10 mouse cellular contexts compared by ENCODE assay signal in genomic region chr4:152006812-152007211, GRCm38 (mm10). TPM values are rescaled to one million over a fixed set of nuclear protein-coding genes. Genes with fewer than 3 reads are reported as not detected.
DNase-seq lines count a peak whose midpoint lies in the region; ATAC-seq and TF ChIP-seq lines count a peak whose summit lies in the region.
"Had no signal": no experiment of that assay in that cellular context is flagged by ENCODE, and none has a peak within 500 bp of the region (broad histone marks: within the 10 kb centered on the region; RNA-seq: fewer than 3 reads in every experiment).

No protein-coding gene starts in this region.

- no peak overlapping the region for H3K4me2 ChIP-seq in kidney, embryonic 16.5 days (replicated peaks; ENCODE audit: low read depth, low read length)
- no peak overlapping the region for H3K4me2 ChIP-seq in stomach, embryonic 14.5 days (replicated peaks; ENCODE audit: low read depth, low read length)
- H3K4me2 ChIP-seq: forebrain, embryonic 13.5 days; midbrain, embryonic 12.5 days had no signal

- peaks cover 3% of the 10 kb centered on the region; the same call in 1 of the 2 replicates for H3K36me3 ChIP-seq in heart, embryonic 10.5 days
- no peaks in the 10 kb centered on the region for H3K36me3 ChIP-seq in kidney, embryonic 16.5 days (ENCODE audit: insufficient read depth, low read length)
- H3K36me3 ChIP-seq in ES-E14 (ENCODE audit: control insufficient read depth, insufficient read depth, low read length, poor library complexity, severe bottlenecking), result peaks cover 9% of the 10 kb centered on the region; the same call in 1 of the 2 replicates
- H3K36me3 ChIP-seq in stomach, embryonic 14.5 days (ENCODE audit: control insufficient read depth, insufficient read depth, low read length), result no peaks in the 10 kb centered on the region
- H3K36me3 ChIP-seq: midbrain, embryonic 12.5 days had no signal

- no peaks in the 10 kb centered on the region for H3K9me3 ChIP-seq in heart, embryonic 10.5 days
- H3K9me3 ChIP-seq in kidney, embryonic 16.5 days (ENCODE audit: low read length), result no peaks in the 10 kb centered on the region
- H3K9me3 ChIP-seq in ES-E14 (ENCODE audit: control insufficient read depth, insufficient read depth, low read depth, low read length), result no peaks in the 10 kb centered on the region
- no peaks in the 10 kb centered on the region for H3K9me3 ChIP-seq in stomach, embryonic 14.5 days (ENCODE audit: control insufficient read depth, low read depth, low read length)
- H3K9me3 ChIP-seq: forebrain, embryonic 13.5 days; midbrain, embryonic 12.5 days had no signal

- H3K27me3 ChIP-seq in heart, embryonic 10.5 days (ENCODE audit: insufficient read depth, poor library complexity, severe bottlenecking), result no peaks in the 10 kb centered on the region
- no peaks in the 10 kb centered on the region for H3K27me3 ChIP-seq in kidney, embryonic 16.5 days (ENCODE audit: insufficient read depth, low read length)
- no peaks in the 10 kb centered on the region for H3K27me3 ChIP-seq in stomach, embryonic 14.5 days (ENCODE audit: control insufficient read depth, insufficient read depth, low read length)

- H3K4me3 ChIP-seq in heart, embryonic 10.5 days, result peak overlapping the region; percentile 96
- H3K4me3 ChIP-seq in kidney, embryonic 16.5 days (ENCODE audit: low read length), result no peak overlapping the region
- no peak overlapping the region for H3K4me3 ChIP-seq in ES-E14 (ENCODE audit: insufficient read depth in 1 of 2, low read depth in 1 of 2, low read length in 2 of 2, poor library complexity in 1 of 2, severe bottlenecking in 1 of 2)
- H3K4me3 ChIP-seq in stomach, embryonic 14.5 days (ENCODE audit: low read depth, low read length), result no peak overlapping the region
- H3K4me3 ChIP-seq: midbrain, embryonic 12.5 days had no signal

- peaks cover 46% of the 10 kb centered on the region for H3K4me1 ChIP-seq in heart, embryonic 10.5 days
- peaks cover 31% of the 10 kb centered on the region for H3K4me1 ChIP-seq in kidney, embryonic 16.5 days (ENCODE audit: insufficient read depth, low read length)
- H3K4me1 ChIP-seq in ES-E14 (ENCODE audit: control insufficient read depth in 2 of 2, insufficient read depth in 2 of 2, low read length in 2 of 2, poor library complexity in 1 of 2), result peaks cover 0 to 17% of the 10 kb centered on the region in 2 experiments; a peak in 3 of 4 replicates
- H3K4me1 ChIP-seq in stomach, embryonic 14.5 days (ENCODE audit: control insufficient read depth, insufficient read depth, low read length), result peaks cover 34% of the 10 kb centered on the region

- 38% methylated on average over 3 of the region's 3 CpGs for WGBS in heart, embryonic 10.5 days
- 48% methylated on average over 3 of the region's 3 CpGs for WGBS in kidney, embryonic 16.5 days
- 41% methylated on average over 3 of the region's 3 CpGs for WGBS in stomach, embryonic 14.5 days

- in situ Hi-C loops in ES-E14 (cut with MboI; ENCODE audit: low sequenced_read_pairs in 2 of 2, unreplicated experiment in 2 of 2), result no loop called here

- no peak overlapping the region for H3K9ac ChIP-seq in kidney, embryonic 16.5 days (replicated peaks; ENCODE audit: low read length)
- H3K9ac ChIP-seq in ES-E14 (ENCODE audit: insufficient read depth, low read depth, low read length, poor library complexity, severe bottlenecking), result no peak overlapping the region
- no peak overlapping the region for H3K9ac ChIP-seq in stomach, embryonic 14.5 days (replicated peaks; ENCODE audit: low read depth, low read length)
- H3K9ac ChIP-seq: forebrain, embryonic 13.5 days; midbrain, embryonic 12.5 days had no signal

- peak overlapping the region; percentile 95 for H3K27ac ChIP-seq in heart, embryonic 10.5 days
- 0 out of 2 replicates have a peak overlapping the region, but pooled peaks have one; percentile 92 for H3K27ac ChIP-seq in kidney, embryonic 16.5 days (ENCODE audit: low read length)
- peak overlapping the region; percentile 16; the same call in 1 of the 2 replicates for H3K27ac ChIP-seq in ES-E14 (ENCODE audit: insufficient read depth, low read depth, low read length, poor library complexity, severe bottlenecking)
- peak overlapping the region; percentile 88; the same call in 1 of the 2 replicates for H3K27ac ChIP-seq in stomach, embryonic 14.5 days (ENCODE audit: low read length)
- H3K27ac ChIP-seq: forebrain, embryonic 13.5 days; midbrain, embryonic 12.5 days had no signal

- ATAC-seq in kidney, embryonic 16.5 days (ENCODE audit: low FRiP score, low TSS enrichment), result no peak
- no peak for ATAC-seq in stomach, embryonic 14.5 days (ENCODE audit: insufficient number of reproducible peaks, insufficient read depth, low FRiP score, low read depth)
- ATAC-seq: forebrain, embryonic 13.5 days had no signal

- DNase-seq in heart, embryonic 10.5 days (ENCODE audit: low spot score), result no peak
- DNase-seq in heart, adult 8-10 months (ENCODE audit: low spot score), result no peak
- no peak for DNase-seq in kidney, adult 8-10 months
- DNase-seq in ES-E14 (ENCODE audit: low read depth, low spot score), result no peak
- no peak for DNase-seq in adrenal gland, postnatal 36 days
- DNase-seq: adrenal gland, postnatal 25 days had no signal

TF ChIP-seq in ES-E14, 5 proteins besides CTCF, POLR2A, EP300 and RAD21:
- TF ChIP-seq MAFK (IDR thresholded peaks at IDR 0.05; ENCODE audit: insufficient read depth, low read depth, low read length), result no peak
- TF ChIP-seq CHD2 (IDR thresholded peaks at IDR 0.05; ENCODE audit: low read depth, low read length), result no peak
- TF ChIP-seq HCFC1 (IDR thresholded peaks at IDR 0.05; ENCODE audit: borderline replicate concordance, insufficient read depth, low read length), result no peak
- no peak for TF ChIP-seq ZNF384 (IDR thresholded peaks at IDR 0.05; ENCODE audit: low read depth, low read length)
- TF ChIP-seq ZC3H11A (IDR thresholded peaks at IDR 0.05; ENCODE audit: borderline replicate concordance, low read depth, low read length), result no peak

RNA-seq across cellular contexts. Expression of gene Klhl21, which starts 1.8 kb away (rescaled TPM):
- polyA plus RNA-seq in heart, embryonic 10.5 days (2016; fragmentation: Nextera tagmentation; extraction: Ambion mirVana), result 28.4 and 42.2 TPM in 2 replicates
- 100 to 1,000 TPM in 1 of 4 experiments, 10 to 100 TPM in 3; 87.7 to 109 (median 93.7) TPM for total RNA-seq in heart, adult 8-10 months (2022)
- polyA plus RNA-seq in kidney, embryonic 16.5 days (2015; fragmentation: Nextera tagmentation; extraction: Ambion mirVana), result 12.1 and 12.6 TPM in 2 replicates
- 19.7 and 21.0 TPM in 2 replicates for total RNA-seq in ES-E14 (2012; rRNA removed)
- polyA plus RNA-seq in stomach, embryonic 14.5 days (2014; fragmentation: Nextera tagmentation; extraction: Ambion mirVana), result 5.8 and 7.3 TPM in 2 replicates
- total RNA-seq in adrenal gland, postnatal 36 days (2021), result 10 to 100 TPM; 21.7 to 29.7 TPM

RNA-seq across cellular contexts. Expression of gene Phf13, which starts 10.8 kb away (rescaled TPM):
- 22.9 and 26.2 TPM in 2 replicates for polyA plus RNA-seq in heart, embryonic 10.5 days (2016; fragmentation: Nextera tagmentation; extraction: Ambion mirVana)
- total RNA-seq in heart, adult 8-10 months (2022), result 1 to 10 TPM; 4.6 to 5.7 (median 5.1) TPM
- polyA plus RNA-seq in kidney, embryonic 16.5 days (2015; fragmentation: Nextera tagmentation; extraction: Ambion mirVana), result 31.2 and 33.3 TPM in 2 replicates
- total RNA-seq in ES-E14 (2012; rRNA removed), result 22.2 and 29.2 TPM in 2 replicates
- polyA plus RNA-seq in stomach, embryonic 14.5 days (2014; fragmentation: Nextera tagmentation; extraction: Ambion mirVana), result 22.7 and 22.8 TPM in 2 replicates
- total RNA-seq in adrenal gland, postnatal 36 days (2021), result 10 to 100 TPM; 17.2 to 17.7 TPM

RNA-seq across cellular contexts. Expression of gene Thap3, which starts 18.0 kb away (rescaled TPM):
- 29.3 and 30.1 TPM in 2 replicates for polyA plus RNA-seq in heart, embryonic 10.5 days (2016; fragmentation: Nextera tagmentation; extraction: Ambion mirVana)
- total RNA-seq in heart, adult 8-10 months (2022), result 10 to 100 TPM; 12.4 to 15.8 (median 13.6) TPM
- polyA plus RNA-seq in kidney, embryonic 16.5 days (2015; fragmentation: Nextera tagmentation; extraction: Ambion mirVana), result 42.4 and 46.4 TPM in 2 replicates
- total RNA-seq in ES-E14 (2012; rRNA removed), result 7.6 and 12.5 TPM in 2 replicates
- 35.6 and 38.2 TPM in 2 replicates for polyA plus RNA-seq in stomach, embryonic 14.5 days (2014; fragmentation: Nextera tagmentation; extraction: Ambion mirVana)
- 10 to 100 TPM; 19.5 to 20.5 TPM for total RNA-seq in adrenal gland, postnatal 36 days (2021)

RNA-seq across cellular contexts. Expression of gene Zbtb48, which starts 20.7 kb away (rescaled TPM):
- polyA plus RNA-seq in heart, embryonic 10.5 days (2016; fragmentation: Nextera tagmentation; extraction: Ambion mirVana), result 16.6 and 21.0 TPM in 2 replicates
- 1 to 10 TPM; 3.8 to 5.7 (median 5.0) TPM for total RNA-seq in heart, adult 8-10 months (2022)
- 25.3 and 26.0 TPM in 2 replicates for polyA plus RNA-seq in kidney, embryonic 16.5 days (2015; fragmentation: Nextera tagmentation; extraction: Ambion mirVana)
- total RNA-seq in ES-E14 (2012; rRNA removed), result 18.7 and 31.7 TPM in 2 replicates
- polyA plus RNA-seq in stomach, embryonic 14.5 days (2014; fragmentation: Nextera tagmentation; extraction: Ambion mirVana), result 18.0 and 21.8 TPM in 2 replicates
- total RNA-seq in adrenal gland, postnatal 36 days (2021), result 1 to 10 TPM; 8.6 to 9.7 TPM

RNA-seq across cellular contexts. Expression of gene Tas1r1, which starts 31.6 kb away (rescaled TPM):
- polyA plus RNA-seq in heart, embryonic 10.5 days (2016; fragmentation: Nextera tagmentation; extraction: Ambion mirVana), result 0.11 and 0.19 TPM in 2 replicates
- total RNA-seq in heart, adult 8-10 months (2022), result not detected
- 0.50 and 0.63 TPM in 2 replicates for polyA plus RNA-seq in kidney, embryonic 16.5 days (2015; fragmentation: Nextera tagmentation; extraction: Ambion mirVana)
- total RNA-seq in ES-E14 (2012; rRNA removed), result 1.9 and 3.0 TPM in 2 replicates
- polyA plus RNA-seq in stomach, embryonic 14.5 days (2014; fragmentation: Nextera tagmentation; extraction: Ambion mirVana), result 0.30 and 0.34 TPM in 2 replicates
- total RNA-seq in adrenal gland, postnatal 36 days (2021), result not detected

Comparison
In these comparisons a context has a peak if more than half of its experiments do, and no peak if none do; other contexts are left out.
1. H3K27ac ChIP-seq: peak in every context shown above with its lines; median percentile 95 in heart, embryonic 10.5 days; 92 in kidney, embryonic 16.5 days; 88 in stomach, embryonic 14.5 days; 16 in ES-E14.